Mouse (Mus musculus) megakaryocyte, embryonic 14.5 days (primary cell): Measurements from ENCODE around the gene Pih1d1. TPM values are rescaled to one million over a fixed set of nuclear protein-coding genes. Genes with fewer than 3 reads are reported as not detected.

Experiments
- H3K27me3 ChIP-seq: replicated peaks from 2 replicates; pipeline ENCODE3; 2012; ENCODE audit warnings: inconsistent platforms
- H3K36me3 ChIP-seq: replicated peaks from 2 replicates; pipeline ENCODE3; 2012; ENCODE audit warnings: low read length, inconsistent platforms, mixed read lengths
- H3K4me1 ChIP-seq: 2 replicates; pipeline ENCODE4 v1.6.1; 2012; ENCODE audit warnings: inconsistent platforms
- H3K4me3 ChIP-seq: replicated peaks from 2 replicates; pipeline ENCODE3; 2012; ENCODE audit warnings: moderate library complexity, mild to moderate bottlenecking, inconsistent platforms
- H3K9me3 ChIP-seq: 2 replicates; pipeline ENCODE4 v1.6.1; 2012; ENCODE audit warnings: inconsistent platforms
- FLI1 ChIP-seq: IDR thresholded peaks from 2 replicates; pipeline ENCODE4 v1.6.1; 2012; ENCODE audit warnings: low read length, inconsistent platforms, mixed read lengths
- GATA1 ChIP-seq: IDR thresholded peaks from 3 replicates; pipeline ENCODE4 v1.6.1; 2012; ENCODE audit warnings: mixed read lengths, low read length, inconsistent platforms, borderline replicate concordance
- polyA plus RNA-seq: library from polyadenylated mRNA; stranded (reverse); fragments of >175 nt; gene quantifications from 2 replicates; pipeline ENCODE4 v1.2.3, GENCODE M21; 2012; ENCODE audit warnings: low replicate concordance; ENCODE audit not compliant: insufficient read depth

The Pih1d1 gene
- polyA plus RNA-seq, 1 experiment: 64.9 TPM

DNA sequence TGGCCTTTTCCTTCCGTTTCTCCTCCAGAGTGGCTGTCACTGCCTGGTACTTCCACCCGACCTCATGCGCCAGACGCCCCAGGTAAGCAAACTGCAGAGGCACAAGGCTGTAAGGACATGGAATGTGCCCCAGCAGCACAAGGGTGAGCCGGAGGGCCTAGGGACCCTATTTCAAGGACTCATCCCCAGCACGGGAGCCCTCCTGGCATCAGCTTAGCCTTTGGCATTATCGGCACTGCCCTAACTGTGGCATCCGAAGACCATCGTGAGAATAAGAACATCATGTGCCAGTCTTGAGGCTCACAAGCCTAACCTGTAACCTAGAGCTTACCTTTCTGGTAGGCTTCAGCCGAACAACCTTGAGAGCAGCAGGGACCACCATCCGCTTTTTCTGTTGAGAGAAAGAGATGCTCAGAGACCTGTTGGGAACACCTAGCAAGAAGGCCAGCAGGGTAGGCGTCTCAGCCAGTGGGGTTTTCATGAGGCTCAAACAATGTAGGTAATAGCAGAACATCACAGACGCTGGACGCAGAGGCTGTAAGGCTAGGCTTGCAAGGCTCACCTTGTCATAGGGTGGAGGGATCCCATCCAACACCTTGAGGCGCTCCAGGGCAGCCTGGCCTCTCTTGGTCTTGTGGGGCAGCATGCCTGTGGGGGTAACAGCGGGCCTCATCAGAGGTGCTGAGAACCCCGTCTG is 27.8 kb upstream of the Pih1d1 start:
- peaks cover 76% of the 10 kb centered on the region for H3K4me1 ChIP-seq
- H3K27me3 ChIP-seq: no peaks in the 10 kb centered on the region
- no peaks in the 10 kb centered on the region for H3K9me3 ChIP-seq
- TF ChIP-seq GATA1: no peak
- peaks cover 61% of the 10 kb centered on the region for H3K36me3 ChIP-seq
- H3K4me3 ChIP-seq: peak overlapping the region; percentile 98

DNA sequence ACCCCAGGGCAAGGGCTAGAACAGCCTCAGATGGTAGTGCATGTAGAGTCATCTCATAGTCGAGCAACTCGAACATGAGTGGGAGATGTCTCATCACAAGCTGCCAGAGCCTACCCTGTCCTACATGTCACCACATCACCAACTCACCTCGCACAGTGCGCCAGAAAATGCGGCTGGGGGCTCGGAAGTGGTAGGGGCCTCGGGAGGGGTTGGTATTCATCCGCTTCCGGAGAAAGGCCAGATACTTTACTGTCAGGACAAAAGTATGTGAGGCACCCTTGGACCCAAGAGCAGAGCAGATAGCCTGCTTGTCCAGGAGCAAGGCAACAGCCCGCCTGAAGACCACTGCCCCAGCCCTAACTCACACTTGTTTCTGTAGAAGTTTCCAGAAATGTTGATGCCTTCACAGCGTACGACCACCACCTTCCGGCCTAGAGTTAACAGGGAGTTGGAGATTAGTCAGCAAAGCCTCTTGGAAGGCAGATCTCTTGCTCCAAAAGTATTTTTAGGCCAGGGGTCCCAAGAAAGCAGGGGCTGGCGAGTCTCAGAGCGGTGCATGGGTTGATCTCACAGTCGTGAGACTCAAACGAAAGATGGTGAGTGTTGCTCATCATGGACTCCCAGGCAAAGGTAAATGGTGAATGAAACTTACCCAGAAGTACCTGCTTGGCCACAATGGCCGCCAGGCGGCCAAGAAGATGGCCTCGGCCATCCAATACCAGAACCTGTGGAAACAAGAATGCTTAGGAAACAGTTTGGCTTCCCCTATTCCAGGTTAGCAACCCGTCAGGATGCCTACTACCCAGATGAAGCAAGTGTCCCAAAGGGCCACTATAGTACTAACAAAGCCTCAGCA is 27.0 kb upstream of the Pih1d1 start:
- Histone ChIP-seq H3K27me3 (no peaks in the 10 kb centered on the region), H3K4me1 (peaks cover 75% of the 10 kb centered on the region), H3K36me3 (peaks cover 61% of the 10 kb centered on the region), H3K4me3 (peak overlapping the region; percentile 98), H3K9me3 (no peaks in the 10 kb centered on the region)
- TF ChIP-seq FLI1: no peak
- TF ChIP-seq GATA1: no peak

DNA sequence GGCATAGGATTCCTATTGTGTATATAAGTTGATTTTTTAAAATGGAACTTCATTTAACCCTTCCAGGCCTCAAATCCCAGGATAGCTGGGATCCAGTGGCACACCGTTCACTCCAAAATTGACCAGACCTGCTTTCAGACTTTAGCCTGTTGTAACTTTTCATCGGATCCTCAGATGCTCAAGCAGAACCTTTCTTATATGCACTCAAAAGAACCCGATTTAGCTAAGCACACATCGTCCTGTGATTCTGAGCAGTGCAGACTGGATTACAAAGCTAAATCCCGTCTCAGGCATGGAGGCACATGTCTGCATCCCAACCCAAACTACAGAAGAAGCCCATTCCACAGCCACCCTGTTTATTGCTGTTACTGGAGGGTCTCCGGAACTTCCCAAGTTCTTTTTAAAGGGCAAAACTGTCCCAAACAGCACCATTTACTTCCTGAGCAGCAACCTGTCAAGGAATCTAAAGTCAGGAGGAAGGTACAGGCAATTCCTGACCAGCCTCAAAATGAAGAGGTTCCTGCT is 26.3 kb upstream of the Pih1d1 start:
- Histone ChIP-seq H3K9me3 (no peaks in the 10 kb centered on the region), H3K36me3 (peaks cover 61% of the 10 kb centered on the region), H3K4me3 (peak overlapping the region; percentile 98), H3K4me1 (peaks cover 75% of the 10 kb centered on the region), H3K27me3 (no peaks in the 10 kb centered on the region)
- TF ChIP-seq GATA1 (no peak), FLI1 (no peak)

DNA sequence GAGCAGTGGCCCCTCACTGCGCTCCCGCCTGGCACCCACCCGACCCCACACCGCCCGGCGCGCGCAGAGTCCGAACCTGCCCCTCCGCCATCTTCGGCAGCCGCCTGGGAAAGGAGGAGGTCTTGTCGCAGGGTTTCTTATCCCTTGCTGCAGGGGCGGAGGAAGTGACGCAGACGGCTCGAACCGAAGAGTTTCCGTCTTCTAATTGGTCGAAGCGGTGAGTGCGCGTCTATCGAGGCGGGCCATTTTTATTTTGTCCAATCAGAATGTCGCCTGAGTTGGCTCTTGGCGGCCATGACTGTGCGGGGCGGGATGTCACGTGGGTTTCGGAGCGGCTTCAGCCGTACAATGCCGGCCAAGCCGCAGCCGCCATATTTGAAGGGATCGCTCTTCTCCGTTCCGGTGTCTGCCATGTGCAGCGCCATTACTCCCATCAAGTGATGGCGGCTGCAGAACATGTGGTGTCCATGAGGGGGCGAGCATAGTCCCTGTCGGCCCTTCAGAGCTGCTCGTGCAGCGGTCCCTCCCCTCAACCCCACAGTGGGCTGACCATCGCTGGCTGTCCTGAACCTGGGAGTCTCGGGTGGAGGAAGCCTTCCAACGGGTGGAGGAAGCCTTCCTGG is 25.4 kb upstream of the Pih1d1 start, which contains the start of gene Rpl13a:
Gene Rpl13a (minus strand): TSS at position 138 of the 623 bp plus-strand sequence.
- TF ChIP-seq FLI1 (no peak), GATA1 (no peak)
- Histone ChIP-seq H3K27me3 (no peaks in the 10 kb centered on the region), H3K36me3 (peaks cover 65% of the 10 kb centered on the region), H3K9me3 (peaks cover 3% of the 10 kb centered on the region; the same call in 1 of the 2 replicates), H3K4me1 (peaks cover 73% of the 10 kb centered on the region), H3K4me3 (peak within 1 kb of the TSS; percentile 98)

DNA sequence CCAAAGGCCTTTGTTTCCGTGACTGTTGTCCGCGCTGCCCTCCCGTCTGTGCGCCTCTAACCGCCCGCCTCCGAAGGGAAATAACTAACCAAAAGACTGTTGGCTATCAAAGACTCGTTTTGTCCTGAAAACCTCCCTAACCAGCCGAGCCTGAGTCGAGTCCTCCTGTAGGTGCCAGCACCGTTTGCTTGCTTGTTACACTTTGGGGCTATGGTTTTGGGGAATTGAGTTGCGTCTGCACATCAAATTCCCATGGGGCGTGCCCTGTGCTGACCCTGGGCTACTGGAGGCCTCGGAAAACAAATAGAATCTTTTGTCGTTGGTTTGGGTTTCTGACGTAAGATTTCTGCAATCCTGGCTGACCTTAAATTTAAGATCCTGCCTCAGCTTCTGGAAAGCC is 24.8 kb upstream of the Pih1d1 start:
- peaks cover 79% of the 10 kb centered on the region for H3K4me1 ChIP-seq

DNA sequence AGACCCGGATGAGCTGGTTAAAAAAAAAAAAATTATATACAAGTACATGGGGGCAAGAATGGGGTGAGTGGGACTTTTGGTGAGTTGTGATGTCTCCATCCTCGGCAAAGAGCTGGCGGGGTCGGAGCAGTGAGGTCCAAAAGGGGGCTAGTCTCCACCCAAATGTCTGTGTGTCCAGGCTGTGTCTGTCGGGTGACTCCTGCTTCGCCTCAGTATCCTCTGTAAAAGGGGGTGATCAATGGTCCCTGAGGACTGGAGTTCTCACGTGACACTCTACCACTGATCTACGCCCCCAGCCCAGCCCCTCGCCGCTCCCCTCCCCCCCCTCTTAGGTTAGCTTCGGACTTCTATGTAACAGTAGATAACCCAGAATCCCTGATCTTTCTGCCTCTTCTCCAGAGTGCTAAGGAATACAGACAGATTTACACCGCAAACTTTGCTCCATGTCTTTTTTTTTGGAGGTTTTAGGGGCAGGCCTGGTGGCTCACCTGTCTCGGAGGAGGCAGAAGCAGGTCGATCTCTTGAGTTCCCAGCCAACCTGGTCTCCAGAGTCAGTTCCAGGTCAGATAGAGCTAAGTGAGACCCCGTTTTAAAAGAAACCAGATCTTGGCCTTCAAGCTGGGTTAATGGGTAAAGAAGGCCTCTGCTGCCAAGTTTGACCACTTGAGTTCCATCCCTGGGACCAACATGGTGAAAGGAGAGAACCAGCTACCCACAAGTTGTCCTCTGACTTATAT is 24.2 kb upstream of the Pih1d1 start:
- TF ChIP-seq FLI1 (no peak), GATA1 (no peak)
- peak overlapping the region; percentile 98 for H3K4me3 ChIP-seq
- H3K36me3 ChIP-seq: peaks cover 69% of the 10 kb centered on the region
- H3K9me3 ChIP-seq: peaks cover 3% of the 10 kb centered on the region; the same call in 1 of the 2 replicates
- peaks cover 79% of the 10 kb centered on the region for H3K4me1 ChIP-seq
- H3K27me3 ChIP-seq: no peaks in the 10 kb centered on the region

More for the DNA sequence above, 24.8 kb upstream of the Pih1d1 start:
- peaks cover 3% of the 10 kb centered on the region; the same call in 1 of the 2 replicates for H3K9me3 ChIP-seq
- no peaks in the 10 kb centered on the region for H3K27me3 ChIP-seq
- H3K36me3 ChIP-seq: peaks cover 71% of the 10 kb centered on the region
- no peak for TF ChIP-seq FLI1
- no peak for TF ChIP-seq GATA1
- peak overlapping the region; percentile 98 for H3K4me3 ChIP-seq

DNA sequence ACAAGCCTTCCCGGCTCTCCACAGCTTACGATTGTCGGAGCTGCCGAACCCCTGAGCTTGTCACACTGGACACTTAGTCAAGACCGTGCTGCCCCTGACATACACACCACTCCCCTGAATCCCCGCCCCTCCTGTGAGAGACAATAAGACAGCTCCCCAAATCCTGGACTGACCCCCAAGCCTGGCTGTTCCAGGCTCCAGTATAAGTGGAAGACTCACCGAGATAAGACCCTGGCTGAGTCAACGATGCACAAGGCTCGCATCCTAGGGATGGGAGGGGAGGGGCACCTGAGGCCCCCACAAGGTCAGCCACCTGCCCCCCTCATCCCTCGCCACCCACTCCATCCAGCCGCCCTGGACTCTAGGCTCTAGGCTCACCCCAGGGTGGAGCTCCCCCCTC is 22.3 kb upstream of the Pih1d1 start:
- no peaks in the 10 kb centered on the region for H3K27me3 ChIP-seq
- H3K9me3 ChIP-seq: peaks cover 3% of the 10 kb centered on the region; the same call in 1 of the 2 replicates
- peaks cover 50% of the 10 kb centered on the region for H3K36me3 ChIP-seq
- no peak for TF ChIP-seq GATA1
- no peak for TF ChIP-seq FLI1
- H3K4me3 ChIP-seq: no peak overlapping the region
- H3K4me1 ChIP-seq: peaks cover 76% of the 10 kb centered on the region

DNA sequence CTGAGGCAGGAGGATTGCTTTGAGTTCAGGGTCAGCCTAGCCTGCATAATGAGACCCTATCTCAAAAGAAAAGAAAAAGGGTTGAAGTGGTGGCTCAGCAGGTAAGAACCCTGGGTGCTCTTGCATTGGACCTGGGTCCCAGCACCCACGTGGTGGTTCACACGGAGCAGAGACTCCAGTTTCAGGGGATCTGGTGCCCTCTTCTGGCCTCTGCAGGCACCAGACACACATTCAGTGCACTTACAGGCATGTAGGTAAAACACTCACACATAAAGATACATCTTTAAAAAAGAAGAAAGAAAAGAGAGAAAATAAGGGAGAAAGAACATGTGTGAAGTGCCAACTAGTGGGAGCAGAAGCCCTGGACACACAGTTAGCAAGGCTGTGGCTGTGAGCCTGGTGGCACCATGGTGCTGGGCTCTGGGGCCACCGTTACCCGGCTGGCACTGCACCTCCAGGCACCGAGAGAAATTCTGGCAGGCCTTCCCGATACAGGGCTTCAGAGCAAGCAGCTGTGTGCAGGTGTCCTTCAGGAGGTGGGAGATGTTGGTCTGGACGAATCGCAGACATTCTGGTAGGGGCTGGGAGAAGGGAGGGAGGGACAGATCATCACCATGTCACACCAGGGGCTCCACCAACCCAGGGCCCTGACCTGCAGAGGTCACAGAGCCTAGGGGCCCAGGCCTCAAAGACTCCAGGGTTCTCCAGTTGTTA is 20.5 kb upstream of the Pih1d1 start:
- Histone ChIP-seq H3K4me1 (peaks cover 83% of the 10 kb centered on the region), H3K36me3 (peaks cover 42% of the 10 kb centered on the region), H3K27me3 (peaks cover 2% of the 10 kb centered on the region), H3K4me3 (peak overlapping the region; percentile 38), H3K9me3 (peaks cover 3% of the 10 kb centered on the region; the same call in 1 of the 2 replicates)
- TF ChIP-seq FLI1 (no peak), GATA1 (no peak)
